Mouse (Mus musculus): ENCODE data around the gene Pde1a.

DNA sequence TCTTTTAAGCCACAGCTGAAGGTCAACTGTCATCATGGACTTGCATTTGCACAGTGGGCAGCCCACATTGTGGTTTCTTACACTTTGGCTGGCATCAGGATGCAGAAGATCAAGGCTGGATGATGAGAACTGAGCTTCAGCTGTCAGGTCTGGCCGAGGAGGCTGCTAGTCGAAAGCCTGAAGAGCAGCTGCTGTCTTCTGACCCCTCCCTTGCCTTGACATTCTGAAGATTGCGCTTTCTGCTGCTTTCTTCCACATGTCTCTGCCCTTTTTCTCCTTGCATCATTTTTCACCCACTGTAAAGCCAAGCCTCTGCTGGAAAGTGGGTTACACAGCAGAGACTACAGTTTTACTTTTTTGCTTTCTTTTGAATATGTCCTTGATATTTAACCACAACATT lies 59.5 kb downstream of the Pde1a start:
- no peak for TF ChIP-seq CTCF (IDR thresholded peaks at IDR 0.05; ENCODE audit: extremely low read depth, insufficient read depth, low read length)
- TF ChIP-seq POLR2A (IDR thresholded peaks at IDR 0.05; ENCODE audit: extremely low read depth, insufficient read depth, low read length), result no peak
